Comparison of ENCODE assay signal across 25 mouse cellular contexts in genomic region chr5:130699476-130699875, GRCm38 (mm10).
"Had no signal": no experiment of that assay in that cellular context is flagged by ENCODE, and none has a peak within 500 bp of the region (broad histone marks: within the 10 kb centered on the region; RNA-seq: fewer than 3 reads in every experiment).

No protein-coding gene starts in this region.

- H3K27me3 ChIP-seq: embryonic facial prominence, embryonic 12.5 days; embryonic facial prominence, embryonic 13.5 days; embryonic facial prominence, embryonic 15.5 days; forebrain, embryonic 12.5 days; forebrain, embryonic 13.5 days; forebrain, embryonic 15.5 days; heart, embryonic 12.5 days; heart, embryonic 13.5 days had no signal

- H3K4me2 ChIP-seq: embryonic facial prominence, embryonic 12.5 days; embryonic facial prominence, embryonic 13.5 days; embryonic facial prominence, embryonic 15.5 days; forebrain, embryonic 12.5 days; forebrain, embryonic 13.5 days; forebrain, embryonic 15.5 days; heart, embryonic 11.5 days; heart, embryonic 12.5 days; heart, embryonic 13.5 days had no signal

- DNase-seq: cerebellum, postnatal 14 days; cerebellum, postnatal 36 days; embryo, embryonic 11 days; forebrain, postnatal 0 days; gastrocnemius, adult 2 months; gastrocnemius, postnatal 10 days; gastrocnemius, postnatal 14 days; gastrocnemius, postnatal 25 days; gastrocnemius, postnatal 36 days; heart, adult 18-20 months; heart, adult 2 months had no signal

- H3K4me3 ChIP-seq: embryonic facial prominence, embryonic 12.5 days; embryonic facial prominence, embryonic 13.5 days; embryonic facial prominence, embryonic 15.5 days; erythroblast, embryonic 14.5 days; forebrain, embryonic 10.5 days; forebrain, embryonic 12.5 days; forebrain, embryonic 13.5 days; forebrain, embryonic 15.5 days; gastrocnemius, adult 2 months; heart, adult 2 months; heart, embryonic 10.5 days; heart, embryonic 12.5 days; heart, embryonic 13.5 days had no signal

- H3K36me3 ChIP-seq: embryonic facial prominence, embryonic 12.5 days; embryonic facial prominence, embryonic 13.5 days; embryonic facial prominence, embryonic 15.5 days; forebrain, embryonic 10.5 days; forebrain, embryonic 12.5 days; forebrain, embryonic 15.5 days; heart, embryonic 10.5 days; heart, embryonic 12.5 days; heart, embryonic 13.5 days had no signal

- H3K4me1 ChIP-seq: embryonic facial prominence, embryonic 12.5 days; embryonic facial prominence, embryonic 13.5 days; embryonic facial prominence, embryonic 15.5 days; forebrain, embryonic 10.5 days; forebrain, embryonic 12.5 days; forebrain, embryonic 13.5 days; forebrain, embryonic 15.5 days; heart, embryonic 10.5 days; heart, embryonic 12.5 days; heart, embryonic 13.5 days had no signal

- H3K9me3 ChIP-seq: embryonic facial prominence, embryonic 12.5 days; embryonic facial prominence, embryonic 13.5 days; embryonic facial prominence, embryonic 15.5 days; forebrain, embryonic 10.5 days; forebrain, embryonic 12.5 days; forebrain, embryonic 13.5 days; forebrain, embryonic 15.5 days; heart, embryonic 10.5 days; heart, embryonic 12.5 days had no signal

- H3K9ac ChIP-seq: embryonic facial prominence, embryonic 12.5 days; embryonic facial prominence, embryonic 13.5 days; embryonic facial prominence, embryonic 15.5 days; forebrain, embryonic 12.5 days; forebrain, embryonic 13.5 days; forebrain, embryonic 15.5 days; forebrain, postnatal 0 days; heart, embryonic 12.5 days; heart, embryonic 13.5 days had no signal

- H3K27ac ChIP-seq: embryonic facial prominence, embryonic 12.5 days; embryonic facial prominence, embryonic 13.5 days; embryonic facial prominence, embryonic 15.5 days; forebrain, embryonic 10.5 days; forebrain, embryonic 12.5 days; forebrain, embryonic 13.5 days; forebrain, embryonic 15.5 days; gastrocnemius, adult 2 months; heart, adult 2 months; heart, embryonic 10.5 days; heart, embryonic 13.5 days had no signal

- ATAC-seq: forebrain, embryonic 13.5 days; forebrain, embryonic 14.5 days; forebrain, embryonic 15.5 days; forebrain, embryonic 16.5 days; forebrain, postnatal 0 days had no signal
